Mouse (Mus musculus): ENCODE measurements around the gene Zfp830. TPM values are rescaled to one million over a fixed set of nuclear protein-coding genes. Genes with fewer than 3 reads are reported as not detected.
A peak's percentile ranks its signal among the peaks of the same experiment; 100 is the strongest.

The Zfp830 gene
- polyA plus RNA-seq (2012; rRNA removed), result 14.0 and 14.4 TPM in 2 replicates

- peak; percentile 96 for TF ChIP-seq POLR2A (IDR thresholded peaks at IDR 0.05; ENCODE audit: borderline replicate concordance, insufficient read depth, low read length)
- TF ChIP-seq CTCF (IDR thresholded peaks at IDR 0.05; ENCODE audit: borderline replicate concordance, insufficient read depth, low read depth, low read length), result no peak
- under 1% methylated on average over 44 of the region's 44 CpGs for WGBS
- peak within 1 kb of the TSS; percentile 81 for H3K27ac ChIP-seq (ENCODE audit: insufficient read depth, low read length)
Measured at GRCm38 (mm10) chr11:82763742-82764437, at the start of gene Zfp830, which contains the start of gene Cct6b. Gene Zfp830, plus strand, starts transcription at chr11:82764345. Gene Cct6b, minus strand, starts transcription at chr11:82764321.

GRCm38 (mm10) chr11:82719294-82719693, 44.9 kb upstream of the Zfp830 start:
- DNase-seq, result no peak
- Histone ChIP-seq H3K27me3 (ENCODE audit: control insufficient read depth, insufficient read depth, low read length) (no peaks in the 10 kb centered on the region), H3K27ac (ENCODE audit: insufficient read depth, low read length) (no peak overlapping the region), H3K4me1 (ENCODE audit: control insufficient read depth, insufficient read depth, low read length) (no peaks in the 10 kb centered on the region), H3K4me3 (replicated peaks; ENCODE audit: insufficient read depth, low read depth, low read length) (no peak overlapping the region)
- 77% methylated on average over 12 of the region's 12 CpGs for WGBS
- TF ChIP-seq CTCF (IDR thresholded peaks at IDR 0.05; ENCODE audit: borderline replicate concordance, insufficient read depth, low read depth, low read length), result no peak
- no peak for TF ChIP-seq POLR2A (IDR thresholded peaks at IDR 0.05; ENCODE audit: borderline replicate concordance, insufficient read depth, low read length)

More at GRCm38 (mm10) chr11:82763742-82764437, at the start of gene Zfp830, which contains the start of gene Cct6b:
- DNase-seq, result peak; percentile 94 to 95
- H3K4me3 ChIP-seq (replicated peaks; ENCODE audit: insufficient read depth, low read depth, low read length), result peak within 1 kb of the TSS; percentile 91
- no peaks in the 10 kb centered on the region for H3K4me1 ChIP-seq (ENCODE audit: control insufficient read depth, insufficient read depth, low read length)
- H3K27me3 ChIP-seq (ENCODE audit: control insufficient read depth, insufficient read depth, low read length), result no peaks in the 10 kb centered on the region

DNA sequence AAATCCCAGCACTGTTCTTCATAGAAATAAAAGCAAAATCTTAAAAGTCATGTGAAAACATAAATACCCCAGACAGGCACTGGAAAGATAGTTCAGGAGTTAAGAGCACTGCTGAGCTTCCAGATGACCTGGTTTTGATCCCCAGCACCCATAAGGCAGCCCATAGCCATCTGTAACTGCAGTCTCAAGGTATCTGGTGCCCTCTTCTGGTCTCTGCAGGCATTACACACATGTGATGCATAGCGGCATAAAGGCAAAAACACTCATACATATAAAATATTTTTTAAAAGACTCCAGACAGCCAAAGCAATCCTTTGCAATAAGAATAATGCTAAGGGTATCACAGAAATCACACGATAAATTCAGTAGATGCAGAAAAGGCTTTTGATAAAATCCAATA, 37.3 kb upstream of the Zfp830 start:
- Histone ChIP-seq H3K4me3 (replicated peaks; ENCODE audit: insufficient read depth, low read depth, low read length) (no peak overlapping the region), H3K27me3 (ENCODE audit: control insufficient read depth, insufficient read depth, low read length) (no peaks in the 10 kb centered on the region), H3K4me1 (ENCODE audit: control insufficient read depth, insufficient read depth, low read length) (no peaks in the 10 kb centered on the region), H3K27ac (ENCODE audit: insufficient read depth, low read length) (no peak overlapping the region)
- 95% methylated on average over 2 of the region's 2 CpGs for WGBS
- TF ChIP-seq POLR2A (IDR thresholded peaks at IDR 0.05; ENCODE audit: borderline replicate concordance, insufficient read depth, low read length), result no peak
- TF ChIP-seq CTCF (IDR thresholded peaks at IDR 0.05; ENCODE audit: borderline replicate concordance, insufficient read depth, low read depth, low read length), result no peak
- no peak for DNase-seq

- TF ChIP-seq CTCF (IDR thresholded peaks at IDR 0.05; ENCODE audit: borderline replicate concordance, insufficient read depth, low read depth, low read length) (no peak), POLR2A (IDR thresholded peaks at IDR 0.05; ENCODE audit: borderline replicate concordance, insufficient read depth, low read length) (no peak)
- no peak overlapping the region for H3K4me3 ChIP-seq (replicated peaks; ENCODE audit: insufficient read depth, low read depth, low read length)
- H3K27ac ChIP-seq (ENCODE audit: insufficient read depth, low read length), result no peak overlapping the region
- no peaks in the 10 kb centered on the region for H3K27me3 ChIP-seq (ENCODE audit: control insufficient read depth, insufficient read depth, low read length)
- DNase-seq, result no peak
- no peaks in the 10 kb centered on the region for H3K4me1 ChIP-seq (ENCODE audit: control insufficient read depth, insufficient read depth, low read length)
Measured at GRCm38 (mm10) chr11:82734227-82734626, 29.9 kb upstream of the Zfp830 start.

DNA sequence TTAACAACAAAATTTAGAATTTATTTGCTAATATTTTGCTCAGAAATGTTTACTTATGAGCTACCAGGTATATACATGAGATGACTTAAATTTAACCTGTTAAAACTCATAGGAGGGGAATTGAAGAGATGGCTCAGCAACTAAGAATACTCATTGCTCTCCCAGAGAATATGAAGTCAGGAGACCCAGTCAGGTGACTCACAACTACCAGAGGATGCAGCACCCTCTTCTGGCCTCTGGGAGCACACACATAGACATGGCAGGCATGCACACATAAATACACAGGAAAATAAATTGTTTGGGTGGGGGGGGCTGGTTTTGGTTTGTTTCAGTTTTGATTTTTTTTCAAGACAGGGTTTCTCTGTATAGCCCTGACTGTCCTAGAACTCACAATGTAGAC, 25.1 kb upstream of the Zfp830 start:
- TF ChIP-seq CTCF (IDR thresholded peaks at IDR 0.05; ENCODE audit: borderline replicate concordance, insufficient read depth, low read depth, low read length) (no peak), POLR2A (IDR thresholded peaks at IDR 0.05; ENCODE audit: borderline replicate concordance, insufficient read depth, low read length) (no peak)

DNA sequence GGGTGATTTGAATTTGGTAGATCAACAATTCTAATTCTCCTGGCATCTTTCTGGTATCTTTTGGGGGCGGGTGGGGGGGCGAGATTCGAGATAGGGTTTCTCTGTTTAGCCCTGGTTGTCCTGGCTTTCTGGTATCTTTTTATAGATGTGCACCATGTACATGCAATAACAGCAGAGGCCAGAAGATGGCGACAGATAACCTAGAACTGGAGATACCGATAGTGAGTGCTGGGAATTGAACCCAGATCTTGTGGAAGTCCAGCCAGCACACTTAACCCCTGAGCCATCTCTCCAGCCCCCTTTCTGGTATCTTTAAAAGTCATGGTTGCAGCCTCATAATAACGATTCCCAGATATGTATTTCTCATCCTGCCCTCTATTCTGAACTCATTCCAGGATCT, 18.0 kb upstream of the Zfp830 start:
- Histone ChIP-seq H3K4me1 (ENCODE audit: control insufficient read depth, insufficient read depth, low read length) (no peaks in the 10 kb centered on the region), H3K4me3 (replicated peaks; ENCODE audit: insufficient read depth, low read depth, low read length) (no peak overlapping the region), H3K27me3 (ENCODE audit: control insufficient read depth, insufficient read depth, low read length) (no peaks in the 10 kb centered on the region; the same call in 1 of the 2 replicates), H3K27ac (ENCODE audit: insufficient read depth, low read length) (no peak overlapping the region)
- peak in 1 of 2 experiments; percentile 10 for DNase-seq
- 32% methylated on average over 6 of the region's 6 CpGs for WGBS
- TF ChIP-seq POLR2A (IDR thresholded peaks at IDR 0.05; ENCODE audit: borderline replicate concordance, insufficient read depth, low read length), result no peak
- peak; percentile 15; the same call in 1 of the 2 replicates for TF ChIP-seq CTCF (IDR thresholded peaks at IDR 0.05; ENCODE audit: borderline replicate concordance, insufficient read depth, low read depth, low read length)

More for the DNA sequence above, 25.1 kb upstream of the Zfp830 start:
- DNase-seq, result no peak
- Histone ChIP-seq H3K27me3 (ENCODE audit: control insufficient read depth, insufficient read depth, low read length) (no peaks in the 10 kb centered on the region), H3K4me1 (ENCODE audit: control insufficient read depth, insufficient read depth, low read length) (no peaks in the 10 kb centered on the region), H3K27ac (ENCODE audit: insufficient read depth, low read length) (no peak overlapping the region), H3K4me3 (replicated peaks; ENCODE audit: insufficient read depth, low read depth, low read length) (no peak overlapping the region)

- DNase-seq, result no peak
- no peaks in the 10 kb centered on the region; the same call in 1 of the 2 replicates for H3K27me3 ChIP-seq (ENCODE audit: control insufficient read depth, insufficient read depth, low read length)
- no peaks in the 10 kb centered on the region for H3K4me1 ChIP-seq (ENCODE audit: control insufficient read depth, insufficient read depth, low read length)
- no peak overlapping the region for H3K27ac ChIP-seq (ENCODE audit: insufficient read depth, low read length)
- no peak overlapping the region for H3K4me3 ChIP-seq (replicated peaks; ENCODE audit: insufficient read depth, low read depth, low read length)
- TF ChIP-seq POLR2A (IDR thresholded peaks at IDR 0.05; ENCODE audit: borderline replicate concordance, insufficient read depth, low read length) (no peak), CTCF (IDR thresholded peaks at IDR 0.05; ENCODE audit: borderline replicate concordance, insufficient read depth, low read depth, low read length) (no peak)
- 83% methylated on average over 8 of the region's 8 CpGs for WGBS
Measured at GRCm38 (mm10) chr11:82746857-82747366, 17.2 kb upstream of the Zfp830 start.
